ENCODE assay signal across 13 mouse cellular contexts in genomic region chr12:4201454-4202200, GRCm38 (mm10). TPM values are rescaled to one million over a fixed set of nuclear protein-coding genes. Genes with fewer than 3 reads are reported as not detected.
DNase-seq lines count a peak whose midpoint lies in the region.
"Had no signal": no experiment of that assay in that cellular context is flagged by ENCODE, and none has a peak within 500 bp of the region (broad histone marks: within the 10 kb centered on the region; RNA-seq: fewer than 3 reads in every experiment).

No protein-coding gene starts in this region.

- 88% methylated on average over 13 of the region's 13 CpGs for WGBS in heart, embryonic 10.5 days

- H3K4me1 ChIP-seq in heart, embryonic 10.5 days, result 0 out of 2 replicates have a peak, but pooled peaks cover 7% of the 10 kb centered on the region
- H3K4me1 ChIP-seq: forebrain, embryonic 15.5 days; lung, embryonic 15.5 days had no signal

- H3K36me3 ChIP-seq in heart, embryonic 10.5 days, result peaks cover 43% of the 10 kb centered on the region

- no peak overlapping the region for H3K27ac ChIP-seq in heart, embryonic 10.5 days
- H3K27ac ChIP-seq: forebrain, embryonic 15.5 days; hindbrain, embryonic 14.5 days; lung, embryonic 15.5 days had no signal

- DNase-seq in heart, adult 11 months, result peak; percentile 97
- no peak for DNase-seq in heart, embryonic 10.5 days (ENCODE audit: low spot score)
- peak; percentile 17 to 58 for DNase-seq in urinary bladder, postnatal 4 days (ENCODE audit: low spot score in 2 of 2)
- DNase-seq in urinary bladder, postnatal 10 days (ENCODE audit: low spot score), result no peak
- DNase-seq in heart, postnatal 36 days, result peak; percentile 57 to 59
- DNase-seq in ovary, adult 18-20 months (ENCODE audit: low spot score), result no peak
- no peak for DNase-seq in thymus, postnatal 4 days
- DNase-seq in MN1 (ENCODE audit: low spot score), result no peak
- DNase-seq: layer of hippocampus, postnatal 36 days had no signal

- no peaks in the 10 kb centered on the region for H3K9me3 ChIP-seq in heart, embryonic 10.5 days
- H3K9me3 ChIP-seq: forebrain, embryonic 15.5 days; lung, embryonic 15.5 days had no signal

- H3K4me3 ChIP-seq in heart, embryonic 10.5 days, result no peak overlapping the region
- H3K4me3 ChIP-seq: forebrain, embryonic 15.5 days; lung, embryonic 15.5 days; myocyte had no signal

- intact Hi-C loops in heart, postnatal 36 days (cut with DNase I), result no loop called here

- no peaks in the 10 kb centered on the region for H3K27me3 ChIP-seq in heart, embryonic 10.5 days (ENCODE audit: insufficient read depth, poor library complexity, severe bottlenecking)
- H3K27me3 ChIP-seq: forebrain, embryonic 15.5 days; lung, embryonic 15.5 days had no signal

RNA-seq across cellular contexts. Expression of gene Ptrhd1, which starts 32.2 kb away (rescaled TPM):
- 6.9 and 8.2 TPM in 2 replicates for polyA plus RNA-seq in heart, embryonic 10.5 days (2016; fragmentation: Nextera tagmentation; extraction: Ambion mirVana)
- 1 to 10 TPM; 4.0 to 4.1 TPM for total RNA-seq in heart, postnatal 36 days (2021)

RNA-seq across cellular contexts. Expression of gene Cenpo, which starts 32.5 kb away (rescaled TPM):
- 10.9 and 14.5 TPM in 2 replicates for polyA plus RNA-seq in heart, embryonic 10.5 days (2016; fragmentation: Nextera tagmentation; extraction: Ambion mirVana)
- 1 to 10 TPM; 2.0 to 2.1 TPM for total RNA-seq in heart, postnatal 36 days (2021)

Comparison
In these comparisons a context has a peak if more than half of its experiments do, and no peak if none do; other contexts are left out.
1. DNase-seq: peak in heart, adult 11 months (single experiment), urinary bladder, postnatal 4 days (2 of 2) and heart, postnatal 36 days (2 of 2); none in heart, embryonic 10.5 days (single experiment), urinary bladder, postnatal 10 days (single experiment), ovary, adult 18-20 months (single experiment), thymus, postnatal 4 days (single experiment) and MN1 (single experiment).